Mouse (Mus musculus) megakaryocyte progenitor cell, adult 5-6 weeks (primary cell): Measurements from ENCODE around the gene Rbms1. TPM values are rescaled to one million over a fixed set of nuclear protein-coding genes. Genes with fewer than 3 reads are reported as not detected.

ENCODE experiments used
- ATAC-seq: replicated peaks from 2 replicates; pipeline ENCODE4 v1.8.0; 2016; ENCODE audit warnings: mild to moderate bottlenecking, moderate TSS enrichment, inconsistent platforms; ENCODE audit not compliant: poor library complexity
- total RNA-seq, 2 experiments: library from RNA; stranded (forward) in 1 of 2; stranded (reverse) in 1 of 2; fragments of 157-497, 149-512 nt in 1 of 2; fragments of 200-1000 nt in 1 of 2; gene quantifications; 2 replicates each; pipeline versions ENCODE4 v1.2.3 to v1.2.4; 2015 to 2017

Gene Rbms1
- total RNA-seq, 2 experiments from 2014 or later = 24.5 to 29.3 TPM

- peak; percentile 35; the same call in 1 of the 2 replicates for ATAC-seq
Measured at GRCm38 (mm10) chr2:60717348-60717747, 245.6 kb downstream of the Rbms1 start.

GRCm38 (mm10) chr2:60716549-60716948, 246.4 kb downstream of the Rbms1 start:
- ATAC-seq = no peak

DNA sequence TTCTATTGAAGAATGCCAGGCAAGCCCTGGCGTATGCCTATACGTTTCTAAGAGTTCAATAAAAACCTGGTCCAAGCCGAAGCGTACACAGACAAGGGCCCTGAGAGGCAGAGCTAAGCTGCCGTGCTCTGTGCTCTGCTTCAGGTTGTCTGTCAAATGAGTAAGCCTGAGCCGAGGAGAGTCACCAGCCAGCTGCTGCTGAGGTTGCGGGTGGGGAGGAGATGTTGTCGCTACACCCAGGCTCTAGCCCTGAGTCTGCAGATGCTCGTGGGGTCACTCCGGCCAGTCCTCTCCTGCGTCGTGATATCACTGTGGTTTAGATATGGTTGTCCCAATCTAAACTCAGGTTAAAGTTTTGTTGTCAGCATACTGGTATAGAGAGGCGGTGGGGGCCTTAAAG, 247.2 kb downstream of the Rbms1 start:
- ATAC-seq = no peak

- no peak for ATAC-seq
Measured at GRCm38 (mm10) chr2:60714971-60715502, 248.0 kb downstream of the Rbms1 start.

GRCm38 (mm10) chr2:60714475-60714874, 248.5 kb downstream of the Rbms1 start:
- ATAC-seq = peak; percentile 50; the same call in 1 of the 2 replicates

- ATAC-seq = no peak
Measured at GRCm38 (mm10) chr2:60713857-60714256, 249.1 kb downstream of the Rbms1 start.

- ATAC-seq = no peak
Measured at GRCm38 (mm10) chr2:60712891-60713290, 250.1 kb downstream of the Rbms1 start.

GRCm38 (mm10) chr2:60712483-60712882, 250.5 kb downstream of the Rbms1 start:
- no peak for ATAC-seq

DNA sequence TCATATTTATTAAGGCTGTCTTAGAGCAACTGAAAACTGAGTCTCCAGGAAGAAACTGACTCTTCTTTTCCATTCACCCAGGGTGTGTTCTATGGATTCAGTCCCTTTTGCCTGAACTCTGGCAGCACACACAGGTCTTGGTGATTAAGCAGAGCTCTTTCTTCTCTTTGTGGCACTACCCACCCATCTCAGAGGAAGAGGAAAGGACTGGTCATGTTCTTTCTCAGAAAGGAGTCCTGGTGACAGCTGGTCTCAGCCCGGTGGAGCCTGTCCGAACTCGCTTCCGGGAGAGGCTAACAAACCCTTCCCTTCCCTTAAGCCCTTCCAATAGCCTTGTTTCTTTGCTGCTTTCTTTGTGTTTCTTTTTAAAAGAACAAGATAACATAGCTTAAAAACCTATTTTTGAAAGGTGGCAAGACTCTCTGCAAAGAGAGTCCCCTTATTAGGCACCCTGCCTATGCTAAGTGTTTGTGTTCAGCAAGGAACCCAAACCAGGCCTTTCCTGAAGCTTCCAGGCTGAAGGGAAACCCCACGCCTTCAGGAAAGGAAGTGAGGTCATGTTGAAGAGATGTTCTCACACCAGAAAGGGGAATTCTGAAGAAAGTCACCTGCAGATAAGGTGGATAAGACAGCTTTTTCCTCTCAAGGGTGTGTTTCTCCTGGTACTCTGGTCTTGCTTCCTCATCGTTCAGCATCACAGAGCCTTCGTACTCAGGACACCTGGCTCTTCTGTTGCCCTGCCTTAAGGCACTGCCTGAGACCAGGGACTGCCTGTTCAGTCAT, 251.7 kb downstream of the Rbms1 start:
- no peak for ATAC-seq

DNA sequence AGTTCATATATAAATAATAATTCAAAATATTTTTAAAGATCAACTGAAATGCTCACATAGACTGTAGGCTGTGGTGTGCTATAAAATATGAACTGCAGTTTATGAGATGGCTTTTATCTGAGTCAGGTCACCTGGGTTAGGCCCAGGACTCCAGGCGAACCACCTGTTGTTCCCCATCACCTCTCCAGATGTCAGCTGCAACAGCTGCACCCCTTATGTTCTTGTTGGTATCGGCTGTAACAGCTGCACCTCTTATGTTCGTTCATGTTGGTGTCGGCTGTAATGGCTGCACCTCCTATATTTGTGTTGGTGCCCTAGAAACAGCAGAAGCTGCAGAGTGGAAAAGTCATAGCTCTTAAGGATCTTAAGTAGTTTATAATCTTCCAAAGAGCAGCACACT, 252.7 kb downstream of the Rbms1 start:
- ATAC-seq = no peak

- no peak for ATAC-seq
Measured at GRCm38 (mm10) chr2:60708671-60709070, 254.3 kb downstream of the Rbms1 start.

DNA sequence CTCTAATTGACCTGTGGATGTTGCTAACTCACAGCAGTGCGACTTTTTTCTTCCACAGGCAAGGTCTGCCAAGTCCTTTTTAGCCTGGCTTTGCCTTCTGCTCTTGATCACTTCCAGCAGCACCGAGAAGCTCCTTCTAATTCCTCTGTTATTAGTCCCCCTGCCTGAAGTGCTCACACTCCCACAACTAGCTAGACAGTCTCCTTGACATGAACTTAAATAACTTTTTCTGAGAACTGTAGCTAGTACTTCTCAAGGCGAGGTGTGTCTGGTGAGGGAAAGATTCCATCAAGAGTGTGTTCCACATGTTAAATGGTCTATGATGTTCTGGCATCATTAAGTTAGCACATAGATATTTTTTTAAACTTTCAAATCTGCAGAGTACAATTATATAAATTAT, 256.1 kb downstream of the Rbms1 start:
- ATAC-seq = no peak

DNA sequence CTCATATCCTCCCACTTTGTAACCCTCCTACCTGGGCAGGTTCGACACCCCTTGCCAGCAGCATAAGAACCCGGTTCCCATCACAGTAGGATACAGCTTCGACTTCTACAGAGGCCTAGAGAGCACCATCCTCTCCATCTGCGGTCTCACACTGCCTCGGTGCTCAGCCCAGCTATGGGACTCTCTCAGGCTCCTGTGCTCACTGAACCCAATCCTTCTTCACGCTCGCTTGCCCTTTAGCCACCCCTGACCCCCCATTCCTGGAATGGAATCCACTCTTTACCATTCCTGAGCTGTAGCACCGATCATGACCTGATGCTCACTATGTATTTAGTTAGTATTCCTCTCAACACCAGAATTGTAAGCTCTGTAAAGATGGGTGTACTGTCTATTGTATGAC, 257.6 kb downstream of the Rbms1 start:
- ATAC-seq = no peak

- ATAC-seq = no peak
Measured at GRCm38 (mm10) chr2:60703315-60703714, 259.7 kb downstream of the Rbms1 start.

DNA sequence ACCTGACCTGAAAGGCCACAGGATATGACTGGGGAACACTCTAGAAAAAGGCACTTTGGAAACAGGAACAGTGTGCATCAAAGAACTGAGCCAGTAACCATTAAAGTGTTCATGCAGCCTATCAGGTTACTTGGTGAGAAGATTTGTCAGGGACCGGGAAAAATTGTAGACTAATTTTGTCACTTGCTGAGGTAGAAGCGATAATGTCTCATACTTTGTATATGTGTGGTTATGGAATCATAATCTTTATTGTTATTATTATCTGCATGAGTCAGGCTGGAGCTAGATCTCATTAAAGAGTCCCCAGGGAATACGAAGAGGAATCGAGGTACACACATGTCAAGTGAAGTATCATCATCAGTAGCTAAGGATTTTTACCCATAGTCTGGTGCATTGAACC, 262.0 kb downstream of the Rbms1 start:
- ATAC-seq = no peak

Other genes with a start within 250 kb of the Rbms1 start
- 0.12 and 0.17 TPM in 2 replicates for gene Itgb6, start 240.5 kb downstream of the Rbms1 start, total RNA-seq (2015)
- not detected in 2 replicates for gene Itgb6, start 240.5 kb downstream of the Rbms1 start, total RNA-seq (2017)